Mouse (Mus musculus) lung, postnatal 0 days (tissue): ENCODE results near the gene Zfp503.

Experiments used
- CTCF ChIP-seq: IDR thresholded peaks from 2 replicates; pipeline ENCODE4 v1.5.1; 2016; ENCODE audit warnings: antibody characterized with exemption, mild to moderate bottlenecking
- EP300 ChIP-seq: IDR thresholded peaks from 2 replicates; pipeline ENCODE4 v1.6.1; 2016; ENCODE audit warnings: antibody characterized with exemption, mild to moderate bottlenecking, control low read depth

- TF ChIP-seq EP300 = 0 out of 2 replicates have a peak, but pooled peaks have one; percentile 30
- TF ChIP-seq CTCF = peak; percentile 62
These were observed at the start of gene Zfp503 for GRCm38 (mm10) chr14:21989291-21989913.
